Mouse (Mus musculus) embryonic stem cell, embryonic (primary cell): Measurements from ENCODE around the gene Fam25c.

ENCODE experiments used
- CTCF ChIA-PET, 4 experiments: fragments of 300-600 bp in 2 of 4; fragments of 350-600 bp in 2 of 4; sonication (Branson Sonifier 250); formaldehyde crosslinking; loops; one replicate each; lab custom pipeline; 2022; ENCODE audit warnings: inconsistent platforms in 2 of 4; lab: Charles Lee
- POLR2A ChIA-PET, 4 experiments: fragments of 300-600 bp in 2 of 4; fragments of 350-600 bp in 2 of 4; sonication (Branson Sonifier 250); formaldehyde crosslinking; loops; one replicate each; lab custom pipeline; 2022; ENCODE audit warnings: antibody characterized with exemption in 4 of 4, inconsistent platforms in 1 of 4; lab: Charles Lee

Gene Fam25c

GRCm38 (mm10) chr14:34353326-34353725 is 1.9 kb downstream of the Fam25c start:
- CTCF ChIA-PET = interaction anchor here in 2 of 4 experiments (1.0 to 1.7 kb wide), 3 partner anchors 9 to 19 kb away, joined by 3 to 5 read pairs (median 5); no protein-coding TSS in a partner anchor
- POLR2A ChIA-PET = interaction anchor here in 3 of 4 experiments (0.8 to 61.1 kb wide), 12 partner anchors 6 to 64 kb away, joined by 3 to 2339 read pairs (median 6); partner anchors contain the start of genes Fam25c (in 2 of the 3), Glud1 (in 1 of the 3), Mmrn2 (in 1 of the 3) and Shld2 (in 1 of the 3)

- ChIA-PET CTCF (interaction anchor here in 3 of 4 experiments (0.7 to 1.2 kb wide), 4 partner anchors 10 to 208 kb away, joined by 3 to 5 read pairs (median 3); no protein-coding TSS in a partner anchor), POLR2A (interaction anchor here in 3 of 4 experiments (0.6 to 61.1 kb wide), 14 partner anchors 7 to 108 kb away, joined by 3 to 2339 read pairs (median 6); partner anchors contain the start of genes Fam25c (in 2 of the 3), Glud1 (in 1 of the 3), Mmrn2 (in 1 of the 3) and Shld2 (in 1 of the 3))
These were observed 2.7 kb downstream of the Fam25c start for GRCm38 (mm10) chr14:34352523-34352922.

- ChIA-PET CTCF (interaction anchor here in 2 of 4 experiments (0.8 to 1.0 kb wide), 2 partner anchors 27 to 214 kb away, joined by 3 to 6 read pairs; no protein-coding TSS in a partner anchor), POLR2A (interaction anchor here (0.7 to 61.1 kb wide), 10 partner anchors 8 to 191 kb away, joined by 3 to 2339 read pairs (median 10); partner anchors contain the start of genes Fam25c (in 2 of the 4), Glud1 (in 1 of the 4), Mmrn2 (in 1 of the 4) and Shld2 (in 1 of the 4))
These were observed 3.6 kb downstream of the Fam25c start for GRCm38 (mm10) chr14:34351660-34352059.

- ChIA-PET POLR2A (interaction anchor here (0.6 to 61.1 kb wide), 17 partner anchors 8 to 213 kb away, joined by 3 to 2339 read pairs (median 4); partner anchors contain the start of genes Fam25c (in 2 of the 4), Glud1 (in 1 of the 4), Mmrn2 (in 1 of the 4) and Shld2 (in 1 of the 4)), CTCF (interaction anchor here in 2 of 4 experiments (0.6 to 2.5 kb wide), 7 partner anchors 8 to 390 kb away, joined by 3 to 13 read pairs (median 4); no protein-coding TSS in a partner anchor)
These were observed 6.2 kb downstream of the Fam25c start for GRCm38 (mm10) chr14:34349007-34349406.

GRCm38 (mm10) chr14:34348301-34348700 is 6.9 kb downstream of the Fam25c start:
- CTCF ChIA-PET = interaction anchor here in 3 of 4 experiments (0.8 to 2.7 kb wide), 8 partner anchors 15 to 389 kb away, joined by 3 to 13 read pairs (median 5); no protein-coding TSS in a partner anchor
- POLR2A ChIA-PET = interaction anchor here in 3 of 4 experiments (0.6 to 61.1 kb wide), 16 partner anchors 8 to 224 kb away, joined by 3 to 2339 read pairs (median 4); partner anchors contain the start of genes Fam25c (in 2 of the 3), Glud1 (in 1 of the 3), Mmrn2 (in 1 of the 3) and Shld2 (in 1 of the 3)

- ChIA-PET POLR2A (interaction anchor here (1.1 to 61.1 kb wide), 14 partner anchors 6 to 201 kb away, joined by 3 to 2339 read pairs (median 8); partner anchors contain the start of genes Fam25c (in 2 of the 4), Glud1 (in 1 of the 4), Mmrn2 (in 1 of the 4) and Shld2 (in 1 of the 4)), CTCF (interaction anchor here in 3 of 4 experiments (0.6 to 2.7 kb wide), 9 partner anchors 9 to 53 kb away, joined by 3 to 19 read pairs (median 7); no protein-coding TSS in a partner anchor)
These were observed 8.1 kb downstream of the Fam25c start for GRCm38 (mm10) chr14:34347084-34347483.

- CTCF ChIA-PET = interaction anchor here in 3 of 4 experiments (0.5 to 2.7 kb wide), 15 partner anchors 8 to 260 kb away, joined by 3 to 19 read pairs (median 4); no protein-coding TSS in a partner anchor
- POLR2A ChIA-PET = interaction anchor here (0.5 to 61.1 kb wide), 23 partner anchors 5 to 217 kb away, joined by 3 to 2339 read pairs (median 4); partner anchors contain the start of genes Fam25c (in 2 of the 4), Glud1 (in 2 of the 4), Shld2 (in 2 of the 4) and Mmrn2 (in 1 of the 4)
These were observed 9.3 kb downstream of the Fam25c start for GRCm38 (mm10) chr14:34345771-34346566.

- ChIA-PET CTCF (no interaction called here), POLR2A (interaction anchor here in 2 of 4 experiments (1.0 to 61.1 kb wide), 4 partner anchors 4 to 49 kb away, joined by 3 to 2339 read pairs (median 1171); partner anchors contain the start of genes Fam25c (in 1 of the 2), Glud1 (in 1 of the 2), Mmrn2 (in 1 of the 2) and Shld2 (in 1 of the 2))
These were observed 10.9 kb downstream of the Fam25c start for GRCm38 (mm10) chr14:34344361-34344760.

- POLR2A ChIA-PET = interaction anchor here in 2 of 4 experiments (2.0 to 61.1 kb wide), 4 partner anchors 2 to 16 kb away, joined by 6 to 2339 read pairs (median 1174); partner anchors contain the start of genes Fam25c (in 1 of the 2), Glud1 (in 1 of the 2), Mmrn2 (in 1 of the 2) and Shld2 (in 1 of the 2)
- CTCF ChIA-PET = no interaction called here
These were observed 12.2 kb downstream of the Fam25c start for GRCm38 (mm10) chr14:34343078-34343477.

- CTCF ChIA-PET = interaction anchor here in 1 of 4 experiments (1.4 kb wide), 1 partner anchor 30 kb away, joined by 3 read pairs; no protein-coding TSS in a partner anchor
- POLR2A ChIA-PET = interaction anchor here in 3 of 4 experiments (0.7 to 61.1 kb wide), 11 partner anchors 1 to 160 kb away, joined by 3 to 2339 read pairs (median 5); partner anchors contain the start of genes Fam25c (in 2 of the 3), Glud1 (in 1 of the 3), Mmrn2 (in 1 of the 3) and Shld2 (in 1 of the 3)
These were observed 13.2 kb downstream of the Fam25c start for GRCm38 (mm10) chr14:34341993-34342392.

- ChIA-PET CTCF (no interaction called here), POLR2A (interaction anchor here in 2 of 4 experiments (0.6 to 61.1 kb wide), 3 partner anchors 1 to 207 kb away, joined by 4 to 2339 read pairs (median 2339); partner anchors contain the start of genes Fam25c (in 1 of the 2), Glud1 (in 1 of the 2), Mmrn2 (in 1 of the 2) and Shld2 (in 1 of the 2))
These were observed 15.8 kb downstream of the Fam25c start for GRCm38 (mm10) chr14:34339446-34339845.

GRCm38 (mm10) chr14:34332476-34332875 is 22.8 kb downstream of the Fam25c start:
- POLR2A ChIA-PET = interaction anchor here in 3 of 4 experiments (0.5 to 61.1 kb wide), 8 partner anchors 9 to 30 kb away, joined by 5 to 2339 read pairs (median 10); partner anchors contain the start of genes Fam25c (in 1 of the 3), Mmrn2 (in 1 of the 3) and Sncg (in 1 of the 3)

GRCm38 (mm10) chr14:34331886-34332285 is 23.3 kb downstream of the Fam25c start:
- POLR2A ChIA-PET = interaction anchor here in 3 of 4 experiments (1.1 to 61.1 kb wide), 12 partner anchors 8 to 47 kb away, joined by 3 to 2339 read pairs (median 10); partner anchors contain the start of genes Fam25c (in 1 of the 3), Mmrn2 (in 1 of the 3) and Sncg (in 1 of the 3)
- CTCF ChIA-PET = interaction anchor here in 1 of 4 experiments (1.7 kb wide), 1 partner anchor 41 kb away, joined by 4 read pairs; no protein-coding TSS in a partner anchor

More at GRCm38 (mm10) chr14:34332476-34332875, 22.8 kb downstream of the Fam25c start:
- CTCF ChIA-PET = no interaction called here

- CTCF ChIA-PET = interaction anchor here in 1 of 4 experiments (1.7 kb wide), 1 partner anchor 42 kb away, joined by 4 read pairs; no protein-coding TSS in a partner anchor
- POLR2A ChIA-PET = interaction anchor here (0.6 to 61.1 kb wide), 21 partner anchors 9 to 77 kb away, joined by 3 to 2339 read pairs (median 6); partner anchors contain the start of genes Glud1 (in 2 of the 4), Fam25c (in 1 of the 4), Mmrn2 (in 1 of the 4) and Shld2 (in 1 of the 4)
These were observed 24.5 kb downstream of the Fam25c start for GRCm38 (mm10) chr14:34330657-34331158.

GRCm38 (mm10) chr14:34327618-34328017 is 27.6 kb downstream of the Fam25c start:
- CTCF ChIA-PET = no interaction called here
- POLR2A ChIA-PET = interaction anchor here in 1 of 4 experiments (61.1 kb wide), 1 partner anchor 32 kb away, joined by 2339 read pairs; the partner anchor contains the start of genes Fam25c, Mmrn2 and Sncg

- ChIA-PET POLR2A (interaction anchor here in 2 of 4 experiments (0.6 to 61.1 kb wide), 7 partner anchors 10 to 33 kb away, joined by 3 to 2339 read pairs (median 6); partner anchors contain the start of genes Fam25c (in 1 of the 2), Glud1 (in 1 of the 2), Mmrn2 (in 1 of the 2) and Shld2 (in 1 of the 2)), CTCF (no interaction called here)
These were observed 28.6 kb downstream of the Fam25c start for GRCm38 (mm10) chr14:34326606-34327005.
